Mouse (Mus musculus) splenic B cell, adult 2 months (primary cell): ENCODE data around the gene Dcp1b.

Experiments used
- DNase-seq: peaks from one replicate; pipeline ENCODE4 v3.0.0-alpha.2; 2011; ENCODE audit warnings: low read depth, low spot score
- H3K27me3 ChIP-seq: 2 replicates; pipeline ENCODE4 v1.6.1; 2012; ENCODE audit warnings: mild to moderate bottlenecking, low read length, moderate library complexity, mixed read lengths; ENCODE audit not compliant: control insufficient read depth, poor library complexity, insufficient read depth, severe bottlenecking
- H3K36me3 ChIP-seq: 2 replicates; pipeline ENCODE4 v1.6.1; 2012; ENCODE audit warnings: mild to moderate bottlenecking, low read length, moderate library complexity, mixed read lengths; ENCODE audit not compliant: control insufficient read depth, poor library complexity, insufficient read depth, severe bottlenecking

The Dcp1b gene

DNA sequence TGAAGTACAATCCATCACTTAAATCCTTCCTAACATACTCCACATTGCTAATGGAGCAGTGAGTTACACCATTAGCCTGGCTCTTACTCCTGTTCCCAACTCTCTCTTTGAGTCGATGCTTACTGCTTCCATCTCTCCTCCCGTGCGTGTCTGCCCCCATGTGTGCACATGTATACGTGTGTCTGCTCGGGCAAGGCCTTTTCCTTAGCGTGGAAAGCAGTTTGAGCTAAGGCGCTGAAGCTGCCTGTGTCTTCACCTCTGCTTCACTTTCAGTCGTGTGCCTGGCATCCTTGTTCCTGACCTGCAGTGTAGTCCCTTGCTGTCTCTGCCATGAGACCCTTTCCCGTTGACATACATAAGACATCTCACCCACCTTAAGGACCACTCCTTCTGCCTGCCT, 7.2 kb downstream of the Dcp1b start:
- DNase-seq, result no peak

DNA sequence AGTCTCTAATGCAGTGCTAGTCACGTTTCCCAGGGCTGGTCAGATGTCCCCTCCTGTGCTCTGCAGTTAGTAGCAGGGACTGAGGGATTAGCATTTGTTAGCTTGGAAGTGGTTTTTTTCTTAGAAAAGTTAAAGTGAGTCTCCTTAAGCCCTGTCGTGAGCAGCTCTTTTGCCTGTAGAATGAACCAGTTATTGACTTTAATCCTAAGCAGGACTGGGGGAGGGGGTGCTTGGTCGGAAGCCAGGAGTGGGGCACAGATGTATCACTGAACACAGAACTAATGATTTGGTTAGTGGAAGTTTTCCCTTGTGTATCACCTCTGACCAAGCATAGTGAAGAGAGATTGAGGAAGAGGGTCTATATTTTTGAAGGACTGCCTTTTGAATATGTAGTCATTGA, 8.7 kb downstream of the Dcp1b start:
- Histone ChIP-seq H3K27me3 (no peaks in the 10 kb centered on the region), H3K36me3 (peaks cover 2% of the 10 kb centered on the region; the same call in 1 of the 2 replicates)
- DNase-seq, result no peak

More for the DNA sequence above, 7.2 kb downstream of the Dcp1b start:
- Histone ChIP-seq H3K36me3 (no peaks in the 10 kb centered on the region; the same call in 1 of the 2 replicates), H3K27me3 (no peaks in the 10 kb centered on the region)

DNA sequence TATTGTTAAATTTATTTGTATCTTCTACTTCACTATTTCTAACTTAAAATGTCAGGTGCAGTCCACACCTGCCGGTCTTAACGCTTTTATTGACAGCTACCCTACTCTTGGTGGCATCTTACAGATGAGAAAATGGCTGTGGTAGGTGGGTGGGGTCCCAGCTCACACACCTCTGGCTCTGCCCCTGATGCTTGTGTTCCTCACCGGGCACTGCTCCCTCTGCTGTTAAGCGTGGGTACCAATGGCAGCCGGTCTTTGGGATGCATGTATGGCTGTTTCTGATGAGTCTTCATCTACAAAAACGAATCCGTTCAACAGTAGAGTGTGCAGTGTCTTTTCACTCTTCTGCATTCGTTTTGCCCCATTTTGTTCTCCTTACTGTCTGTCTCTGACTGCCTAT, 11.6 kb downstream of the Dcp1b start:
- no peaks in the 10 kb centered on the region for H3K27me3 ChIP-seq
- peak; percentile 2 for DNase-seq
- peaks cover 5% of the 10 kb centered on the region for H3K36me3 ChIP-seq

DNA sequence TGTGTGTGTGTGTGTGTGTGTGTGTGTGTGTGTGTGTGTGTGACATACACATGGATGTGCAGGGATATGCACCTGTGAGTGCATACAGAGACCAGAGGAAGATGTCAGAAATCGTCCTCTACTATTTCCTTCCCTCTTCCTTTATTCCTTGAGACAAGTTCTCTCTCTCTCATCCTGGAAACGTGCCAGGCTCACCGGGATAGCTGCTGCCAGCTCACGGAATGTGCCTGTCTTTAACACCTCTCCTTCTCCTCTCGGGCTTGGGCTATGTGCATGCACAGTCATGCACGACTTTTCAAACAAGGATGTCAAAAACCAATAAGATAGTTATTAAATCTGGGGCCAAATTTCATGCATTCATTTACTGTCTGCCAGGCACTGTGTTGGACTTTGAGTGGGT, 12.6 kb downstream of the Dcp1b start:
- DNase-seq, result no peak
- Histone ChIP-seq H3K27me3 (no peaks in the 10 kb centered on the region), H3K36me3 (peaks cover 5% of the 10 kb centered on the region)

DNA sequence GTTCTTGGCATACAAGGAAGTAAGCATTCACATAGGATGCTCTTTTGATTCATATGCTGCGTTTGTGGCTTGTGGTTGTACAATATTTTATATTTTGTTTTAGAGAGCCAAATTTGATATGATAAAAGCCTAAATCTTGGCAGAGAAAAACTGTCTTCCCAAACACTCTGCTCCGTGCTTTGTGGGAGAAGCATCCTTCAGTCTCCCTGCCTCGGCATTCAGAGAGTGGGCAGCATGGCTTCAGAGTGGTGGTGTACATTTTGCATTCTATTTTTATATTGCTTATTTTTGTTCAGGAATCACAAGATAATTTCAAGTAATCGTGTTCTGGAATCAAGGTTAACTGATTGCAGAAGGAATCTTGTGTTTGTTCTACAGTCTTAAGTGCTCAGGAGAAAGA, 16.4 kb downstream of the Dcp1b start:
- Histone ChIP-seq H3K27me3 (no peaks in the 10 kb centered on the region; the same call in 1 of the 2 replicates), H3K36me3 (peaks cover 8% of the 10 kb centered on the region; the same call in 1 of the 2 replicates)
- DNase-seq, result no peak

DNA sequence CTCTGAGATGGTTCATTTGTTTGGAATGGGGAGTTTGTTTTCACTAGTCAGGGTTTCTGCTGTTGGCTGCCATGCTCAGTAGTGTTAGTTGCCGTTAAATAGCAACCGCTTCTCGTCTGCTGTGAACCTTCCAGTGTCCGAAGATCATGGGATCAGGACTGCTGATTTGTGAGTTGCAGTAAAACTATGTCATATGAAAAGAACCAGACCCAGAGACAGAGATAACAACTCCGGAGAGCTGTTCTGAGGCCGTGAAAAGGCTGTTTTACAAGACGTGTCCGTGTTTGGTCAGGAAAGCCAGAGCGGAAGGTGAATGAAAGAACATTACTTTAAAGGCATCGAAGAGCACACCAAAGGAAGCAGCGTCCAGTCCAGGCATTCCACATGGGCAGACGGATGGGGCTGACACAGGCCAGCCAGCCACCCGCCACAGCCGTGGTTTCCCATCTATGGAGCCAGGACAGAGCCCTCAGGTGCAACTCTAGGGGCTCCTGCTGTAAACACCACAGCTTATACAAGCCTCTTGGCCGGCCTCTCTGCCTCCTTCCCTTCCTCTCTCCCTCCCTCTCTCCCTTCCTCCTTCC, 18.6 kb downstream of the Dcp1b start:
- DNase-seq, result no peak
- Histone ChIP-seq H3K27me3 (no peaks in the 10 kb centered on the region; the same call in 1 of the 2 replicates), H3K36me3 (peaks cover 6% of the 10 kb centered on the region; the same call in 1 of the 2 replicates)

DNA sequence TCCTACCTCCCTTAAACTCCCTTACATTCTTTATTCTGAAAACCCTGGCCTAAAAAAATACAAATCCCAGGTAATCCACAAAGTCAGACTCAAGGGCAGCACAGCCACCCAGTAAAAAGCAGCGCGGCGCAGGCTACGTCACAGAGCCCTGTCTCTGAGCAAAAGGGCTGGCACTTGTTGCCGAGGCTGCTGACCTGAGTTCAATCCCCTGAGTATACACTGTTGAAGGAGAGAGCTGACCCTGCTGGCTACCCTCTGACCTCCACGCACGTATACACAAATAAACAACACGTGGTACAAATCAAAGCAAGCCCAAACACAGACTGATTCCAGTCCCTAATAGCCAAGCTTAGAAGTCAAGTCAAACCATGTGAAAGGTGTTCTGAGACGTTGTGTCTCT, 19.1 kb downstream of the Dcp1b start:
- Histone ChIP-seq H3K27me3 (no peaks in the 10 kb centered on the region; the same call in 1 of the 2 replicates), H3K36me3 (peaks cover 6% of the 10 kb centered on the region; the same call in 1 of the 2 replicates)
- DNase-seq, result no peak

DNA sequence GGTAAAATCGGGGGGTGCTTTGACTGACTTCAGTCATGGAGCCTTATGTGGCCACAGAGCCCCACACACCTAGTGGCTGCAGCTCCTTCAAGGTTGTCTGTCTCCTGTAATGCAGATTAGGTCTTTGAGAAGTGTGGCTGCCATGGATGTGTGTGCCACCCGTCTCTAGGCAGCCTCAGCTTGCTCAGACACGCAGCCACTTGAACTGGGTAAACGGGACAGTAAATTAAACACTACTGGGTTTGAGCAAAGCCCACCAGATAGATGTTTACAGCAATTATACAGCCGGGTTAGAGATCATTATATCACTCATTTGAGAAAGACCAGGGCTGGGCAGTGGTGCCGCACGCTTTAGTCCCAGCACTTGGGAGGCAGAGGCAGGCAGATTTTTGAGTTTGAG, 19.5 kb downstream of the Dcp1b start:
- H3K27me3 ChIP-seq, result no peaks in the 10 kb centered on the region; the same call in 1 of the 2 replicates
- no peak for DNase-seq
- H3K36me3 ChIP-seq, result peaks cover 6% of the 10 kb centered on the region; the same call in 1 of the 2 replicates

DNA sequence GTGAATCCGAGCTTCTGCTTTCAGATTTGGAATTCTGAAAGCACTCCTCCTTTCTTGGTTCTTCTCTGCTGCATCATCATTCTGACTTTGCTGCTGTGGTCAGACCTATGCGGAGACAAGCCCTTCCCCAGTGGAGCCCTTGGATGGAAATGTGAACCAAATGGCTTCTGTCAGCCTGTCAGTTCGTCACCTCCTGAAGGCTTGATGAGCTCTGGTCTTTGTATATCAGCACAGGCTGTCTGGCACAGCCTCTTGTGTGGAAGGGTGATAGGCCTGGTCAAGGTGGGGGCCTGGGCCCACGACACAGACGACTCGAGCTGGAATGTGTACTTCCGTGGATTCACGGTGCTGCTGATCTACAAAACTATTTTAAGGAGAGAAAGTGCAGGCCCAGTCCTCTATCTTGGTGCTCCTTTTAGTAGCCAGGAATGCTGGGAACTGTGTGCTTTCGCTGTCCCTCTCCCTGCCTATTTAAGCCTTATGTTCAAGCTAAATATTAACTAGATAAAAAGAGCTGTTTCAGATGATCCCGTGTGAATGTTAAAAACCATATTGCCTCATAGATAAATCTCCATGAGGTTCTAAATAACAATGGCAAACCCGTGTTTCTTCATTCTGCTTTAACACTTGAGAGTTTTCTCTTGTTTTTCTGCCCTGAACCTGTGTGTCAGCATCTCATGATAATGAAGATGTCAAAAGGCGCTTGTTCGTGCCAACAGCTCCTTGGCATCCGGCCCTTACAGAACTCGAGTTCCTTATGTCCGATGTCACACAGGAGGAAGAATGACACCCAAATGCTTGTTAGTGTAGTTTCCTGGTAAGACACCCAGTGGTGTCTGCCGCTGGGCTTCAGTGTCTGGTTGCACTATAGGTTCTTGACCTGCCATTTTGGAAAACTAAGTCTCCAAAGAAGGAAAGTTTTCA, 21.6 kb downstream of the Dcp1b start, which contains the start of gene Cacna1c:
Cacna1c (minus strand) TSS at position 37 of the 924 bp plus-strand sequence.
- no peak for DNase-seq
- H3K36me3 ChIP-seq, result peaks cover 6% of the 10 kb centered on the region
- H3K27me3 ChIP-seq, result no peaks in the 10 kb centered on the region; the same call in 1 of the 2 replicates

DNA sequence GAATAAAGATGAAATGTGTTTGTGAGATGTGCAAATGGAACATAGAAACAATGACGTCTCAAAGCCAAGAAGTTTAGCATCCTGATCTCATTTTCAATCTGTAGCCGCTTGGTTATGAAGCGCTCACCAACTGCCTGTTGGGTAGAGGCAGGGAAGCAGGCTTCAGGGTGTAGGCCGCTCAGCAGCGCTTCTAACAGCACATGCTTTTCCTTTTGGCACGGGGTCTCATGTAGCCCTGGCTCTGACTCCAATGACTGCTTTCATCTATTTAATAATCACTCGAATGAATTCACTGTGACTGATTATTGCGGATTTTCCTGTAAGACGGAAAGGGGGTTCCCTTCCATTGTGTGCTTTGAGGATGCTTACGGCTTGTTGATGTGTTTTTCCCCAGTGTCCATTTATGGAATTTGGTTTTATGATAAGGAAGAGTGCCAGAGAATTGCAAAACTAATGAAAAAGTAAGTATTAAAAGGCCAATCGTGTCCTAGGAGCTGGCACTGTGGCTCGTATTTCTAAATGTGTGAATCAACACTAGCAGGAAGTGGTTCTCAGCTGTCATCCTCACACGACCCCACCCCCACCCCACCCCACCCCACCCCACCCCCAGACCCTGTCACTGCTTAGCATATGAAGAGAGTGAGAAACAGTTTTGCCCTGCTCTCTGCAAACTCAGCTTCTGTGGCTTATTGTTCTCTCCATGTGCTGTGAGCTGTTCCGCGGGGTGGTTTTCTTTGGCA, 23.7 kb downstream of the Dcp1b start:
- no peaks in the 10 kb centered on the region for H3K27me3 ChIP-seq
- H3K36me3 ChIP-seq, result peaks cover 5% of the 10 kb centered on the region
- no peak for DNase-seq

DNA sequence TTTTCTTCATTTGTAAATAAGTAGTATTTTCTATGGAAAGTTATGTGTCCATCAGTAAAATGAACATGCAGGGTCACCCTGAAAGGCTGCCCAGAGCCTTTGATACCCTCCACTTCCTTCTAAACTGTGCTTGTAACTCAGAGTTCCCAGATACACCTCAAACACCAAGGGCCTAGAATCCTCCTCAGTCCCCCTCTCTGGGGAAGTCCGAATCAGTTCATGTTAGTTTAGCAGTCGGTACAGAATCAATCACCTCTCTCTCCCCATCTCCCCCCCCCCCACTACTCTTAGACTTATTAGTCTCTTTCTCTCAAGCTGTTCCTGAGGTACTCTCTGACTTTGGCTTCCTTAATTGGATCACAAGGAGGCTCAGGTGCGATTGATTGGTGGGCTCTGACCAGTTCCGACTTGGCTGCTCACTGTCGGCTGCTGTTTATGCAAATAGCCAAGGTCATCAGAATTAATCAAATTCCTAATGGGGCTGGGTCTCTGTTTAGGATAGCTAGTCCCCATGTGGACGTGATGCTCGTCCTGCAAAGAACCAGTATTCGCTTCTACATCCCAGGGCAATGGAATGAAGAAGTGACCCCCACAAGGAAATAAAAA, 24.3 kb downstream of the Dcp1b start:
- DNase-seq, result no peak
- Histone ChIP-seq H3K36me3 (peaks cover 5% of the 10 kb centered on the region), H3K27me3 (no peaks in the 10 kb centered on the region)

DNA sequence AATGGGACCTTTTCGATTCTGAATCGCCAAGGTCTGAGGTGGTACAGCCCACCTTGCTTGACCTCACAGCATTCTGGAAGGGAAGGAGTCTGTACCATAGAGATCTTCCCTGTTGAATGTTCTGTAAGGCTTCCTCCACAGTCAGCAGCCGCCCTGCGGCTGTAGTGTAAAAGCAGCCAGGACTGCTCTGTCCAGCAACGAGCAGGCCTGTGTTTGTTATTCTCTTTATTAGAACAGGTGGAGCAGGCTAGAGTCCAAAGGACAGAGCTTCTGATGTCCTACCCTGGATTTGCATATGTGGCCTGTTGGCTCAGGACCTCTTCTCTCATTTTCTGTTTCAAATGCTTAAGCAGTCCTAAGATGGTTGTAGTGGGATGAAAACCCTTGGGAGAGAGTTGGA, 25.3 kb downstream of the Dcp1b start:
- Histone ChIP-seq H3K27me3 (no peaks in the 10 kb centered on the region), H3K36me3 (peaks cover 7% of the 10 kb centered on the region)
- DNase-seq, result no peak

DNA sequence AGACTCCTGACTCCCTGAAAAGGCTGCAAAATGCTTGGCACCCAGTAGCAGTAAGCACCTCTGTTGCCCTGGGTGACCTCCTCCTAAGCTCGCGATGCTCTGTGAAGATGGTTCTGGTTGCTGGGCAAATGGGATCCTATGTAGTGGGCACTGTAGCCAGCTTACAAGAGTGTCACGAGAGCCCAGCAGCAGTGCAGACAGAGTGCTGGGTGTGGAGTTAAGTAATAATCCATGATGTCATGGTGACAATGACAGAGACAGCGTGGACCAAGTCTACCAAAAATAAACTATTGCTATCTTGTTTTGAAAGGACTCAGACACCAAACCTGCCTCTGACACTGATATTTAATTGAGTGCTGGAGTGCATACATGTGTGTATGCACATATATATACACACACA, 26.5 kb downstream of the Dcp1b start:
- Histone ChIP-seq H3K36me3 (peaks cover 9% of the 10 kb centered on the region), H3K27me3 (no peaks in the 10 kb centered on the region)
- DNase-seq, result no peak

DNA sequence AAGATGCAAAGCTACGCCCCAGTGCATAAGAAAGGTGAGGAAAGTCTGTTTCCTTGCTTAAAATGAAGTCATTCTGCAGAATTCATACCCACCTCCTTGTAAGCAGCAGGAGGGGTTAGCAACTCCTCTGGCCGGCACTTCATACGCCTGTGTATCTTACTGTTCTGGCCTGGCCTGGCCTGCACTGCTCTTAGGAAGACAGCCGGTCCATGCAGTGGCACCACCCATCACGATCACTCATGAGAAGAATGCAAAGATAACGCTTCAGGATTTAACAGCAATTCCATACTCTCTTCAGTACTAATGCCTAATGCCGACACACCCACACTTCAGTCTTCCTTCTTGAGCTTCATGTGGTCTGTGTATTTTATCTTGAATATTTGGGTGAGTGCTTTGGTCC, 29.2 kb downstream of the Dcp1b start:
- DNase-seq, result no peak
- Histone ChIP-seq H3K27me3 (no peaks in the 10 kb centered on the region), H3K36me3 (peaks cover 9% of the 10 kb centered on the region)
